Mouse (Mus musculus): ENCODE measurements at regions not wholly inside any gene's neighbourhood (a gene's known extent, or its start where the extent isn't known, plus 50 kb on each side); places are given as distances from the start of the nearest gene placed in this dataset.

GRCm38 (mm10) chr14:46144707-46145106 is 234.5 kb upstream of the Gm15217 start:
- Histone ChIP-seq H3K4me3 (replicated peaks) (no peak overlapping the region), H3K27me3 (no peaks in the 10 kb centered on the region), H3K36me3 (no peaks in the 10 kb centered on the region), H3K4me1 (0 out of 2 replicates have a peak, but pooled peaks cover 6% of the 10 kb centered on the region), H3K4me2 (no peak overlapping the region), H3K9me3 (replicated peaks) (no peaks in the 10 kb centered on the region), H3K9ac (no peak overlapping the region), H3K27ac (no peak overlapping the region)
- no peak for ATAC-seq (replicated peaks; ENCODE audit: low FRiP score)
- whole genome bisulfite sequencing, result 52% methylated on average over 6 of the region's 6 CpGs

GRCm38 (mm10) chr14:46145584-46145983 is 233.6 kb upstream of the Gm15217 start:
- H3K27ac ChIP-seq, result no peak overlapping the region
- H3K36me3 ChIP-seq, result no peaks in the 10 kb centered on the region
- H3K4me3 ChIP-seq (replicated peaks), result no peak overlapping the region
- no peak overlapping the region for H3K9ac ChIP-seq
- H3K9me3 ChIP-seq (replicated peaks), result no peaks in the 10 kb centered on the region
- 0 out of 2 replicates have a peak, but pooled peaks cover 6% of the 10 kb centered on the region for H3K4me1 ChIP-seq
- H3K4me2 ChIP-seq, result no peak overlapping the region
- ATAC-seq (replicated peaks; ENCODE audit: low FRiP score), result no peak
- no peaks in the 10 kb centered on the region for H3K27me3 ChIP-seq
- 49% methylated on average over 7 of the region's 7 CpGs for WGBS

- Histone ChIP-seq H3K4me2 (no peak overlapping the region), H3K9me3 (replicated peaks) (no peaks in the 10 kb centered on the region), H3K4me1 (0 out of 2 replicates have a peak, but pooled peaks cover 5% of the 10 kb centered on the region), H3K9ac (no peak overlapping the region), H3K36me3 (no peaks in the 10 kb centered on the region), H3K27me3 (no peaks in the 10 kb centered on the region), H3K27ac (no peak overlapping the region), H3K4me3 (replicated peaks) (no peak overlapping the region)
- ATAC-seq (replicated peaks; ENCODE audit: low FRiP score), result no peak
- 83% methylated on average over 6 of the region's 6 CpGs for WGBS
Measured at GRCm38 (mm10) chr14:46149073-46149661, 230.0 kb upstream of the Gm15217 start.

GRCm38 (mm10) chr14:46158741-46159140 is 220.5 kb upstream of the Gm15217 start:
- H3K9me3 ChIP-seq (replicated peaks), result no peaks in the 10 kb centered on the region
- WGBS, result 52% methylated on average over 2 of the region's 2 CpGs
- H3K9ac ChIP-seq, result no peak overlapping the region
- H3K4me2 ChIP-seq, result no peak overlapping the region
- no peaks in the 10 kb centered on the region for H3K4me1 ChIP-seq
- H3K27ac ChIP-seq, result no peak overlapping the region
- no peaks in the 10 kb centered on the region for H3K27me3 ChIP-seq
- ATAC-seq (replicated peaks; ENCODE audit: low FRiP score), result no peak
- H3K4me3 ChIP-seq (replicated peaks), result no peak overlapping the region
- H3K36me3 ChIP-seq, result no peaks in the 10 kb centered on the region

GRCm38 (mm10) chr14:46172181-46172874 is 206.9 kb upstream of the Gm15217 start:
- H3K9ac ChIP-seq, result no peak overlapping the region
- no peak overlapping the region for H3K4me2 ChIP-seq
- H3K9me3 ChIP-seq (replicated peaks), result no peaks in the 10 kb centered on the region
- no peak for ATAC-seq (replicated peaks; ENCODE audit: low FRiP score)
- H3K27me3 ChIP-seq, result no peaks in the 10 kb centered on the region
- 64% methylated on average over 9 of the region's 9 CpGs for WGBS
- H3K27ac ChIP-seq, result no peak overlapping the region
- H3K36me3 ChIP-seq, result no peaks in the 10 kb centered on the region
- no peak overlapping the region for H3K4me3 ChIP-seq (replicated peaks)
- no peaks in the 10 kb centered on the region for H3K4me1 ChIP-seq

GRCm38 (mm10) chr14:46172875-46173324 is 206.3 kb upstream of the Gm15217 start:
- Histone ChIP-seq H3K4me2 (no peak overlapping the region), H3K9me3 (replicated peaks) (no peaks in the 10 kb centered on the region), H3K9ac (no peak overlapping the region), H3K27me3 (no peaks in the 10 kb centered on the region), H3K27ac (no peak overlapping the region), H3K36me3 (no peaks in the 10 kb centered on the region), H3K4me1 (no peaks in the 10 kb centered on the region), H3K4me3 (replicated peaks) (no peak overlapping the region)
- no peak for ATAC-seq (replicated peaks; ENCODE audit: low FRiP score)
- WGBS, result 25% methylated on average over 6 of the region's 6 CpGs

GRCm38 (mm10) chr14:46174386-46174785 is 204.8 kb upstream of the Gm15217 start:
- H3K36me3 ChIP-seq, result no peaks in the 10 kb centered on the region

GRCm38 (mm10) chr14:46175291-46176216 is 203.7 kb upstream of the Gm15217 start:
- Histone ChIP-seq H3K4me3 (replicated peaks) (no peak overlapping the region), H3K9me3 (replicated peaks) (no peaks in the 10 kb centered on the region), H3K36me3 (no peaks in the 10 kb centered on the region), H3K9ac (no peak overlapping the region), H3K27ac (no peak overlapping the region), H3K27me3 (no peaks in the 10 kb centered on the region), H3K4me1 (no peaks in the 10 kb centered on the region), H3K4me2 (no peak overlapping the region)
- WGBS, result 86% methylated on average over 15 of the region's 15 CpGs
- ATAC-seq (replicated peaks; ENCODE audit: low FRiP score), result no peak

More at GRCm38 (mm10) chr14:46174386-46174785, 204.8 kb upstream of the Gm15217 start:
- no peak overlapping the region for H3K4me2 ChIP-seq
- WGBS, result 42% methylated on average over 5 of the region's 5 CpGs
- no peak overlapping the region for H3K27ac ChIP-seq
- no peak overlapping the region for H3K9ac ChIP-seq
- no peaks in the 10 kb centered on the region for H3K4me1 ChIP-seq
- H3K27me3 ChIP-seq, result no peaks in the 10 kb centered on the region
- no peak for ATAC-seq (replicated peaks; ENCODE audit: low FRiP score)
- no peak overlapping the region for H3K4me3 ChIP-seq (replicated peaks)
- H3K9me3 ChIP-seq (replicated peaks), result no peaks in the 10 kb centered on the region

- Histone ChIP-seq H3K9ac (no peak overlapping the region), H3K9me3 (replicated peaks) (no peaks in the 10 kb centered on the region), H3K4me3 (replicated peaks) (no peak overlapping the region), H3K27me3 (no peaks in the 10 kb centered on the region), H3K4me1 (no peaks in the 10 kb centered on the region), H3K4me2 (no peak overlapping the region), H3K36me3 (no peaks in the 10 kb centered on the region), H3K27ac (no peak overlapping the region)
- ATAC-seq (replicated peaks; ENCODE audit: low FRiP score), result no peak
- 87% methylated on average over 1 of the region's 1 CpGs for WGBS
Measured at GRCm38 (mm10) chr14:46179024-46179423, 200.2 kb upstream of the Gm15217 start.

GRCm38 (mm10) chr14:46191639-46192399 is 187.4 kb upstream of the Gm15217 start:
- no peak for ATAC-seq (replicated peaks; ENCODE audit: low FRiP score)
- H3K27ac ChIP-seq, result no peak overlapping the region
- no peaks in the 10 kb centered on the region for H3K9me3 ChIP-seq (replicated peaks)
- no peak overlapping the region for H3K9ac ChIP-seq
- no peak overlapping the region for H3K4me3 ChIP-seq (replicated peaks)
- no peaks in the 10 kb centered on the region for H3K4me1 ChIP-seq
- H3K36me3 ChIP-seq, result no peaks in the 10 kb centered on the region
- H3K27me3 ChIP-seq, result no peaks in the 10 kb centered on the region
- WGBS, result 67% methylated on average over 8 of the region's 8 CpGs
- H3K4me2 ChIP-seq, result no peak overlapping the region

- ATAC-seq (replicated peaks; ENCODE audit: low FRiP score), result no peak
- Histone ChIP-seq H3K9ac (no peak overlapping the region), H3K4me1 (no peaks in the 10 kb centered on the region), H3K4me2 (no peak overlapping the region), H3K36me3 (no peaks in the 10 kb centered on the region), H3K4me3 (replicated peaks) (no peak overlapping the region), H3K9me3 (replicated peaks) (no peaks in the 10 kb centered on the region), H3K27me3 (no peaks in the 10 kb centered on the region), H3K27ac (no peak overlapping the region)
- 91% methylated on average over 4 of the region's 4 CpGs for WGBS
Measured at GRCm38 (mm10) chr14:46193577-46193976, 185.6 kb upstream of the Gm15217 start.

Measured in kidney, embryonic 15.5 days (tissue).